Mouse (Mus musculus) telencephalon, adult 2 months (tissue): Measurements from ENCODE around the gene Ppme1.

ENCODE experiments used
- DNase-seq: peaks from one replicate; pipeline ENCODE4 v3.0.0-alpha.2; 2011; ENCODE audit warnings: low read depth, low spot score

The Ppme1 gene

GRCm38 (mm10) chr7:100371495-100372451 is at the start of gene Ppme1, which contains the start of gene C2cd3:
Gene Ppme1 (minus strand): TSS chr7:100372307.
Gene C2cd3 (plus strand): TSS chr7:100372233.
- peak; percentile 100 for DNase-seq

DNA sequence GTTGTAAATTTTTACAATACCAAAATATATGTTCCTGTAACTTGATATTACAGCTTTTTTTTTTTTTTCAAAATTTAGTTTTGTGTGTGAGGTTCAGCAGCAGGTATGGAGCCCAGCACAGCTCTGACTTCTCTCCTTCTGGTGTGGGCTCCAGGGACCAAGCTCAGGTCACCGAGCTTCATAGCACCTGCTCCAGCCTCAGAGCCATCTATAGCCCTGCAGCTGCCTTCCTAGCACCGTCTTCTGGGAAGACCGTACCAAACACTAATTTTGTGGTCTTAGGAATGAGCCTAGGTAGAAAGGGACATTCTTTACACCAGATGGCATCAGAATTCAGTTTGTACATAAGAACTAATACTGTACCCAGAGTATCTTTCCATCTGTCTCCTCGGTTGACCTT is 36.6 kb upstream of the Ppme1 start:
- no peak for DNase-seq

DNA sequence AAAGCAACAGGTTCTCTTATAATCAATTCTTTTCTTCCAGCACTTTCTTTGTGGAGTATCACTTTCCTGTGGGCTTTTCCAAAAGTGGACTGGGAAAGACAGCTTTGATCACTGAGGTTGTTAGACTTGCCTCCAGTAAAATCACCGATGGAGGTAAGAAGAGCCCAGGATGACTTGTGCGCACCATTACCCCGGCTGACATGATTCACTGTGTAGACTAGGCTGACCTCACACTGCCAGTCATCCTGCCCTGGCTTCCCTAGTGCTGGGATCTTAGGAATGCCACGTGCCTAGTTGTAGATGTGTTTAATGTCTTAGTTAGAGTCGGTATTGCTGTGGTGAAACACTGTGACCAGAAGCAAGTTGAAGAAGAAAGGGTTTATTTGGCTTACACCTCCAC is 35.6 kb upstream of the Ppme1 start:
- DNase-seq = no peak

DNA sequence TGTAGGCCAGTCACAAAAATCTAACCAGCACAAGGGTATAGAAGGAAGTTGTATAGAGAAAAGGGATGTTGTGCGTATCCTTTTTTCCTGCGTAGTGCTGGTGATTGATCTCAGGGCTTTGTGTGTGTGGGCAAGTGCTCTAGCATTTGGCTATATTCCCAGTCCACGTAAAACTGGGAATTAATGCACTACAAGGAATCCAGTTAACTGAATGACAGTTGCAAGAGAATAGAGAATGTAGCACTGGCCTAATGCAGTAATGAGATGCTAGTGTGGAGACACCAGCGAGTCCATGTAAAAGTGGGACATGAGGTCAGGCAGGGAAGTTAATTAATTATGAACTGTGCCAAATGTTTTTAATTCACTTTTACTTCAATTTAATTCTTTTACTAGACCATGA is 30.6 kb upstream of the Ppme1 start:
- DNase-seq = no peak

DNA sequence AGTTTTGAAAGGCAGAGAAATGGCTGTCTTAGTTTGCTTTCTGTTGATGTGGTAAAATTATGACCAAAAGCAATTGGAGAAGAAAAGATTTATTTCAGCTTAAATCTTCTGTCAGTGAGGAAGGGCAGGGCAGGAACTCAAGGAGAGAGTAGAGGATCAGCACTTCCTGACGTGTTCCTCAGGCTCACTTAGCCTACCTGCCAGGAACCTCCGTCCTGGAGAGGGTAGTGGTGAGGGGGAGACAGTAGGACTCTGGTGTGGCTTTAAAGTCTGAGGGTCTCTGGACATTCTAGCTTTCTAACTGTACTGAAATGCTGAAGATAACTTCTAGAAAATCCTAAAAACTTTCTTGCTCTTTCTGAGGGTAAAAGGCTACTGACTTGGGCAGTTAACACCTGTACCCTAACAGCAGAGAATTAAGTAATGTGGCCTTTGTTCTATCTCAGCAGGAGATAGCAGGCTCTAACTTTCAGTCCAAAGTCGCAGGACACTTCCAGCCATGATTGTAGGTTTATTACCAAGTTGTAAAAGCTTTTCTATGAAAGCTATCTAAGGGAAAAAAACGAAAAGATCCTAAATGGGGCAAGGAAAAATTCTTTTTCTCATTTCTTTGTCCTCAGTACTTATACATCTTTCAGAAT is 28.9 kb upstream of the Ppme1 start:
- DNase-seq = no peak

DNA sequence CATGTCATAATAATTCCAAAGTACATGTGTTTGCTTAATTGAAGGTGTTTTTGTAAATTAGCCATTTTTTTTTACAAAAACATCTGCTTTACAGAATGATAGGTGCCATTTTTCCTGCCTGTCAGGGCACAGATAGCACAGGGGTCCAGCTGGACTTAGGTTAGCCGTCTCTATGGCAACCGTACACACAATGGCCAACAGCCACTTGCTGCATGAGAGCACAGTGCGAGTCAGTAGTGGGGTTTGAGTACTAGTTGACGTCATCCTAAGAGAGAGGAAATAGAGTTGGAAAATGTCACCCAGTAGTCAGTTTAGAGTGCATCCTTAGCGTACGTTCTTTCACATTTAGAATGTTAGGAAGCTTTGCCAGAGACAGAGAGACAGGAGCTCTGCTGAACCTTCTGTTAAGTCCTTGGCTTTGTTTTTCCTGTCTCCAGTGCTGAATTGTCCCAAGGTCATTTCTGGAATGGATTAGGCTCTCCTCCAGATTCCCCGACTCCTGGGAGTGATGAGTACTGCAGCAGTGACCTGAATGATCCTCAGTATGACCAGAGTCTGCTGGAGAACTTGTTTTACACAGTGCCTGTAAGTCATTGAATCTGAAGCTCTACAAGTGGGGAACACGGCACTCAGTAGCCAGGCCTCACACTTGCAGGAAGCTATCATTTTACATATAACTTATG is 27.3 kb upstream of the Ppme1 start:
- DNase-seq = no peak

DNA sequence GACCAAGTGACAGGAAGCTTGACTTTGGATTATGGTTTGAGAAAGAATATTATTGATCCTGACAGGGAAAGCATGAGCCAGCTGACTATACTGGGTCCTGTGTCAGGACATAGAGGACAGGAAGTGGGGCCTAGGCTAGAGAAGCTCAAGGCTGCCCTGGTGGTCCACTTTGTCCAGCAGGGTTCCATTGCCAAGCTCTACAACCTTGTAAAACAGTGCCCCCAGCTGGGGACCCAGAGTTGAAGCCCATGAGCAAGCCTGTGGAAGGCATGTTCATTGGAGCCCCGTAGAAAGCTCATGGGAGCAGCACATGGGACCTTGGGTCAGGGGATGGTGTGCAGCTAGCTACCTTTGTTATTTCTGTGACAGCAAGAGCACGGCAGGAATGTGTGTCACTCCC is 20.2 kb upstream of the Ppme1 start:
- no peak for DNase-seq

- no peak for DNase-seq
Measured at GRCm38 (mm10) chr7:100390166-100390565, 18.1 kb upstream of the Ppme1 start.

DNA sequence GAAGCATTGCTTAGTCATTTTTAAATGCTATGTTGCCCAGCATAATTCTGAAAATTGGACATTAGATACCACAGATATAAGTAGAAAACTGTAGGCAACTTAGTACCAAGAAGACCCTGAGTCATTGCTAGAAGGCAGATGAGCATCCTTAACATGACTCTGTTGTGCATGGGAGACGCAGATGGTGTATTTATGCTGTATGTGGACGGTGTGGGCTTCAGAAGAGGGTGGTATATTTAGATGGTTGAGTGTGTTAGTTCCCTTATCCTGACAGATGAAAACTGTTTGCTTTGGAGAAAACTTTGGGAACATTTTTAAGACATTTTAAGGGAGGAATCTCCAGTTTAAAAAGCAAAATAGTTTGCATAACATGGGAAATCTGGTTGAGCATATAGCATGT is 16.1 kb upstream of the Ppme1 start:
- peak; percentile 71 for DNase-seq

- DNase-seq = peak; percentile 49
Measured at GRCm38 (mm10) chr7:100383207-100383606, 11.1 kb upstream of the Ppme1 start.

DNA sequence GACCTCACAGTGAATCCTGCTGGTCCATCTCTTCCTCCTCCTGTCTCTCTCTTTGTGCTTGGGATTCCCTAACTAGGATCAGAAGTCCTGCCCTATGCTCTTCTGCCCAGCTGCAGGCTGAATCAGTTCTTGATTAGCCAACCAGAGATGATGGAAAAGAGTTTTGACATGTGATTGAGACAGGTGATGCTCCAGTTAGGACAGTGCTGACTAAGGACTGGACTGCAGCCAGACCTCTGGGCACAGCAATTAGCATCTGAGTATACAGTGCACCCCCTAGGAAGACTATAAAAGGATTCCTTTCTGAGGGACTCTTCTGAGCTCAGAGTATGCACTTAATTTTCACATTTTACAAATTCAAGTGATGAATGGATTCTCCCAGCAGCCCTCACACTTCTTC is 9.1 kb upstream of the Ppme1 start:
- no peak for DNase-seq

GRCm38 (mm10) chr7:100378257-100378656 is 6.2 kb upstream of the Ppme1 start:
- DNase-seq = peak; percentile 36

DNA sequence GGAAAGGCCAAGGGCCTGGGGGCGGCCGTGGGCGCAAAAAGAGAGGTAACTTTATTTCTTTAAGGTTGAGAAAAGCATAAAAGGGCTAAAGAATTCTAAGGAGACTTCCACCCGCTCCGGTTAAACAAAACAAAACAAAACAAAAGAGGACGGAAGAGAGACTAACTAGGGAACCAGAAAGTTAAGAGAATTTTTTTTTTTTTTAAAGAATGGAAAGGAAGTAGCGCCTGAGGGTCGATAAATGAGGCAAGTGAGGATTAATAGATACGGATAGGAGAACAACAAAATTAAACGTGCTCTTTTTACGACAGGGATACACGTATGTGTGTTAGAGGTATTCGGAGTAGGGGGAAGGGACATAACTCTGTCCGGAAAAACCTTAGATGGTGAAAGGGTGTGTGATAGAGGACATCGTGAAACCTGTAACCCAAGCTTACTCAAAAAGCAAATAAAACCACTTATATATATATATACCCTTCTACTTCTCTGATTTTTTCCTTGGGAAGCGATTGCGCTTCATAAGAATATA is 409 bp upstream of the Ppme1 start:
- DNase-seq = no peak

DNA sequence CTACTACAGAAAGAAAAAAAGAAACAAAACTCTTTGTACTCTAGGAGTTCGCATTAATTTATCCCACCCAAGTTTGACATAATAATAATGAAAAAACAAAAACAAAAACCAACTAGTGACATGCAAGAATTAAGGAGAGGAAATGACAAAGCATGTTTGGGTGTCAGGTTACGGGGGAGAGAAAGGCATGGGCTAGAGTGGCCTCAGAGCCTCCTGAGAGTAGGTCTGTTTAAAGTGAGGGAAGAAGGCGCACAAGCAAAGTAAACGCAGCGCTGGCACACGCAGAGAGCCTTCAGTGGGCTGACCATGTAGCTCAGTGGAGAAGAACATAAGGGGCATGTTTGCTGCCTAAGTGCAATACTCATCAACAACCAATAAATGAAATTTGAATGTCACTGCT is 7.2 kb downstream of the Ppme1 start:
- no peak for DNase-seq

GRCm38 (mm10) chr7:100363162-100363561 is 8.9 kb downstream of the Ppme1 start:
- DNase-seq = peak; percentile 52

- no peak for DNase-seq
Measured at GRCm38 (mm10) chr7:100357856-100358255, 14.3 kb downstream of the Ppme1 start.

DNA sequence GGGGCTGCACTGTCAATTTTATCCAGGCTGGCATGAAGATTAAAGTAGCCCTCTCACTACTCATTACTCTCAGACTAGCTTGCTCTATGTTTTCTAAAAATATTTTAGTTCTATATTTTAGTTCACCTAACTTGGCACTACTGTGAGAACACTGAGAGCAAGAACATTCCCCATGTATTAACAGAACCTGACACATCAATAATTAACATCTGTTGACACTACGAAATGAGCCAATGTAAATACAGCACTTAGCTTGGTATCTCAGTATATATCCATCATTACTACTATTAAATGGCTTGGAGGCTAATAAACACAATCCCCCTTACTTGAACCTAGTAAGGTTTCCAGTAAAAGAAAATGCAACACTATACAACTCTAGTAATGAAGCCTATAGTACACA is 15.3 kb downstream of the Ppme1 start:
- no peak for DNase-seq

- DNase-seq = no peak
Measured at GRCm38 (mm10) chr7:100356324-100356723, 15.8 kb downstream of the Ppme1 start.

DNA sequence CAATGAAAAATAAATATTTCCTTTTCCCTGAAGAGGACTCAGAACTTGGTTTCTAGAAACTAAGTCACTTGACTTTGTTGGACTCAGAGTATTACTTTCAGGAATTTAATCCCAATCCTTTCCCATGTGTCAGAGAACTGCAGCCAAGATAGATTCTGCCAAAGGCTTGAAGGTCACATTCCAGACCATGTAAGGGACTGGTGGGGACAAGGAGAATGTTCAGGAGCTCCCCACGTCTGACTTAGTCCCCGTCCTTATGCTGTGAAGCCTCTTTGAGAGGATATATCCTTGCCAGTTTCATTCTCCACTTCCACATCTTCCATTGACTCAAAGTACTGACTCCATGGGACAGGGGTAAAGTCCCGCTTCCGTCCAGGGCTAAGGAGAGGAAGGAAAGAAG is 17.1 kb downstream of the Ppme1 start:
- DNase-seq = no peak

DNA sequence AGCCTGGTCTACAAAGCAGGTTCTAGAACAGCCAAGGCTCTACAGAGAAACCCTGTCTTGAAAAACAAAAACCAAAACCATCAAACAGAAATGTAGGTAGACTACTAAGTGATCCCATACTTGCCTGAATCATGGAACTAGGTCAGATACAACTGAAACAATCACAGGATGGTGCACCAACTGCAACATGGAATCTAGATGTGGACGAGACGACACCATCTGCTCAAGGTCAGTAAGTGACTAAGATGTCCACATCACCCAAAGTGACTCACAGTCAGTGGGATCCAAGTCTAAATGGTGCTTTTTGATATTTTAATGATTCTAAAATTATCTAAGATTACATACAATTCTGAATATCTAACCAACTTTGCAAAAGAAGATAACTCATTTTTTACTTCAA is 36.2 kb downstream of the Ppme1 start:
- DNase-seq = no peak

GRCm38 (mm10) chr7:100331269-100331668 is 40.8 kb downstream of the Ppme1 start:
- DNase-seq = no peak

DNA sequence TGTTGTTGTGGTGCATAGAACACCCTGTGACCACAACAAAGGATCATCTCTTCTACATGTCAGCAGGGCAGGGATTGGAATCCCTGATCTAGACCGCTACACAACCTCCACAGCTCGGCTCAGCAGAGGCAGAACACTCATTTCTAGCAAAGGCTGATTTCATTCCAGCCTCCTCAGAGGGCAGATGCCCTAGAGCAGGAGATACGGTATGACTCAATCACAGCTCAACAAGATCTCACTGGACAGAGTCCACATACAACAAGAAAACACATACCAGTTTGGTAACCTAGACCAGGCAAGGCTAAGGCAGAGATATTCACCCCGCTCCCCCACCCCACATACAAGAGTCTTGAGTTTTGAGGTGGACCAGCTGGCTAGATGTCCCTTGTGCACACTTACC is 43.5 kb downstream of the Ppme1 start:
- DNase-seq = no peak
